Mouse (Mus musculus): ENCODE results near the gene Pla2g4b. TPM values are rescaled to one million over a fixed set of nuclear protein-coding genes. Genes with fewer than 3 reads are reported as not detected.

Gene Pla2g4b
- polyA plus RNA-seq, 1 experiment from 2014 or later, result 3.2 TPM

GRCm38 (mm10) chr2:120030380-120030779 is 2.8 kb upstream of the Pla2g4b start:
- peaks cover 13% of the 10 kb centered on the region for H3K4me1 ChIP-seq (ENCODE audit: control insufficient read depth, insufficient read depth, low read length)
- no peak overlapping the region for H3K9ac ChIP-seq (replicated peaks; ENCODE audit: low read depth, low read length)
- H3K27ac ChIP-seq (ENCODE audit: low read depth, low read length), result no peak overlapping the region
- no peak for ATAC-seq (ENCODE audit: low read depth)
- 95% methylated on average over 8 of the region's 8 CpGs for WGBS
- no peaks in the 10 kb centered on the region for H3K27me3 ChIP-seq (ENCODE audit: control insufficient read depth, insufficient read depth, low read length)
- no peak overlapping the region for H3K4me3 ChIP-seq (ENCODE audit: low read depth, low read length)
- no peaks in the 10 kb centered on the region for H3K9me3 ChIP-seq (ENCODE audit: control insufficient read depth, low read length)
- H3K36me3 ChIP-seq (ENCODE audit: control insufficient read depth, insufficient read depth, low read length), result peaks cover 31% of the 10 kb centered on the region
- H3K4me2 ChIP-seq (ENCODE audit: low read depth, low read length), result no peak overlapping the region

DNA sequence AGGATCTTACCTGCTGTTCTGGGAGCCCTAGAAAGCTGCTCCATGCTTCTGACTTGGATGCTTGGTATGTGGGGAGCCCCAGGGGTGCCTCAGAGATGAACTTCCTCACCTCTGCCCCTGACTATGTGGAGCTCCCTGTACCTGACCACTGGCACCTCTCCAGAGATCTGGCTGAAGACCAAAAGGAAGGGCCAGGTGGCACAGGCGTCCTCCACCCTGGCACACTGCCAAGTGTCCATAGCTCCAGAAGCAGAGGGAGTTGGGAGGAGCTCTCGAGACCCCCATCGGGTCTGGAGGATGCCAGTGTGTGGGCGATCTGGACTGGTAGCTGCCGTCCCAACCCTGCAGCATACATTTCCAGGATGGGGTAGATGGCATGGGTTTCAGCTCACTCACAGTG is 509 bp downstream of the Pla2g4b start:
- H3K9me3 ChIP-seq (ENCODE audit: control insufficient read depth, low read length), result no peaks in the 10 kb centered on the region
- ATAC-seq (ENCODE audit: low read depth), result no peak
- no peak overlapping the region for H3K4me2 ChIP-seq (ENCODE audit: low read depth, low read length)
- no peaks in the 10 kb centered on the region for H3K27me3 ChIP-seq (ENCODE audit: control insufficient read depth, insufficient read depth, low read length)
- peaks cover 51% of the 10 kb centered on the region for H3K36me3 ChIP-seq (ENCODE audit: control insufficient read depth, insufficient read depth, low read length)
- no peak overlapping the region for H3K9ac ChIP-seq (replicated peaks; ENCODE audit: low read depth, low read length)
- H3K4me1 ChIP-seq (ENCODE audit: control insufficient read depth, insufficient read depth, low read length), result no peaks in the 10 kb centered on the region
- 80% methylated on average over 5 of the region's 5 CpGs for WGBS
- H3K4me3 ChIP-seq (ENCODE audit: low read depth, low read length), result no peak overlapping the region
- no peak overlapping the region for H3K27ac ChIP-seq (ENCODE audit: low read depth, low read length)

- H3K9ac ChIP-seq (replicated peaks; ENCODE audit: low read depth, low read length), result no peak overlapping the region
- no peaks in the 10 kb centered on the region for H3K4me1 ChIP-seq (ENCODE audit: control insufficient read depth, insufficient read depth, low read length)
- no peak overlapping the region for H3K27ac ChIP-seq (ENCODE audit: low read depth, low read length)
- H3K36me3 ChIP-seq (ENCODE audit: control insufficient read depth, insufficient read depth, low read length), result peaks cover 51% of the 10 kb centered on the region
- ATAC-seq (ENCODE audit: low read depth), result no peak
- H3K9me3 ChIP-seq (ENCODE audit: control insufficient read depth, low read length), result no peaks in the 10 kb centered on the region
- H3K27me3 ChIP-seq (ENCODE audit: control insufficient read depth, insufficient read depth, low read length), result no peaks in the 10 kb centered on the region
- no peak overlapping the region for H3K4me2 ChIP-seq (ENCODE audit: low read depth, low read length)
- H3K4me3 ChIP-seq (ENCODE audit: low read depth, low read length), result no peak overlapping the region
- WGBS, result 91% methylated on average over 9 of the region's 9 CpGs
Measured at GRCm38 (mm10) chr2:120037744-120038143, 4.5 kb downstream of the Pla2g4b start.

- Histone ChIP-seq H3K4me3 (ENCODE audit: low read depth, low read length) (no peak overlapping the region), H3K4me1 (ENCODE audit: control insufficient read depth, insufficient read depth, low read length) (no peaks in the 10 kb centered on the region), H3K4me2 (ENCODE audit: low read depth, low read length) (no peak overlapping the region), H3K36me3 (ENCODE audit: control insufficient read depth, insufficient read depth, low read length) (peaks cover 42% of the 10 kb centered on the region), H3K9ac (replicated peaks; ENCODE audit: low read depth, low read length) (no peak overlapping the region), H3K27ac (ENCODE audit: low read depth, low read length) (no peak overlapping the region), H3K9me3 (ENCODE audit: control insufficient read depth, low read length) (no peaks in the 10 kb centered on the region), H3K27me3 (ENCODE audit: control insufficient read depth, insufficient read depth, low read length) (no peaks in the 10 kb centered on the region)
- 91% methylated on average over 5 of the region's 5 CpGs for WGBS
- ATAC-seq (ENCODE audit: low read depth), result no peak
Measured at GRCm38 (mm10) chr2:120040991-120041390, 7.8 kb downstream of the Pla2g4b start.

GRCm38 (mm10) chr2:120044101-120044603 is 10.9 kb downstream of the Pla2g4b start:
- WGBS, result 58% methylated on average over 4 of the region's 4 CpGs
- Histone ChIP-seq H3K4me2 (ENCODE audit: low read depth, low read length) (no peak overlapping the region), H3K27me3 (ENCODE audit: control insufficient read depth, insufficient read depth, low read length) (no peaks in the 10 kb centered on the region), H3K9me3 (ENCODE audit: control insufficient read depth, low read length) (no peaks in the 10 kb centered on the region), H3K4me1 (ENCODE audit: control insufficient read depth, insufficient read depth, low read length) (no peaks in the 10 kb centered on the region), H3K36me3 (ENCODE audit: control insufficient read depth, insufficient read depth, low read length) (peaks cover 19% of the 10 kb centered on the region), H3K4me3 (ENCODE audit: low read depth, low read length) (no peak overlapping the region), H3K9ac (replicated peaks; ENCODE audit: low read depth, low read length) (no peak overlapping the region), H3K27ac (ENCODE audit: low read depth, low read length) (no peak overlapping the region)
- ATAC-seq (ENCODE audit: low read depth), result no peak

DNA sequence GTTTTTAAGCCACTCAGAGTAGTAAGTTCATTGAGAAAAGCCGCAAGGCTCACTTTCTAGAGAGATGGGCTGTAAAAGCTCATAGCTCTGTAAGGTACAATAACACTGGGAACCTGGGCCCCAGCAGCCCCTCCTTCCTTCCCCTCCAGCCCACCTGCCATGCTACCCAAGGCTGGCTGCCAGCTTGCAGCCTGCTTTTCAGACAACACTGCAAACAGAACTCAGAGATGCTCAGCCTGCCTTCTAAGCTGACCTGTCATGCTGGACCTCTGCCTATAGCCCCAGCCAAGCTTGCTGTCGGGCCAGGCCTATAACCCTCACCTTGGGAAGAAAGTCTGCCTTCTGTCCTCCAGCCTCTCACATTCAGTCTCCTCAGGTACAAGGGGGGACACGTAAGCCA is 11.5 kb downstream of the Pla2g4b start:
- no peak overlapping the region for H3K4me3 ChIP-seq (ENCODE audit: low read depth, low read length)
- peaks cover 19% of the 10 kb centered on the region for H3K36me3 ChIP-seq (ENCODE audit: control insufficient read depth, insufficient read depth, low read length)
- H3K4me1 ChIP-seq (ENCODE audit: control insufficient read depth, insufficient read depth, low read length), result no peaks in the 10 kb centered on the region
- H3K4me2 ChIP-seq (ENCODE audit: low read depth, low read length), result no peak overlapping the region
- no peaks in the 10 kb centered on the region for H3K27me3 ChIP-seq (ENCODE audit: control insufficient read depth, insufficient read depth, low read length)
- H3K9ac ChIP-seq (replicated peaks; ENCODE audit: low read depth, low read length), result no peak overlapping the region
- H3K9me3 ChIP-seq (ENCODE audit: control insufficient read depth, low read length), result no peaks in the 10 kb centered on the region
- WGBS, result 69% methylated on average over 3 of the region's 3 CpGs
- ATAC-seq (ENCODE audit: low read depth), result no peak
- no peak overlapping the region for H3K27ac ChIP-seq (ENCODE audit: low read depth, low read length)

GRCm38 (mm10) chr2:120046486-120047310 is 13.5 kb downstream of the Pla2g4b start:
- Histone ChIP-seq H3K27ac (ENCODE audit: low read depth, low read length) (no peak overlapping the region), H3K4me1 (ENCODE audit: control insufficient read depth, insufficient read depth, low read length) (no peaks in the 10 kb centered on the region), H3K9me3 (ENCODE audit: control insufficient read depth, low read length) (no peaks in the 10 kb centered on the region), H3K9ac (replicated peaks; ENCODE audit: low read depth, low read length) (no peak overlapping the region), H3K36me3 (ENCODE audit: control insufficient read depth, insufficient read depth, low read length) (peaks cover 5% of the 10 kb centered on the region), H3K27me3 (ENCODE audit: control insufficient read depth, insufficient read depth, low read length) (no peaks in the 10 kb centered on the region), H3K4me2 (ENCODE audit: low read depth, low read length) (no peak overlapping the region), H3K4me3 (ENCODE audit: low read depth, low read length) (no peak overlapping the region)
- 72% methylated on average over 14 of the region's 14 CpGs for WGBS
- no peak for ATAC-seq (ENCODE audit: low read depth)

DNA sequence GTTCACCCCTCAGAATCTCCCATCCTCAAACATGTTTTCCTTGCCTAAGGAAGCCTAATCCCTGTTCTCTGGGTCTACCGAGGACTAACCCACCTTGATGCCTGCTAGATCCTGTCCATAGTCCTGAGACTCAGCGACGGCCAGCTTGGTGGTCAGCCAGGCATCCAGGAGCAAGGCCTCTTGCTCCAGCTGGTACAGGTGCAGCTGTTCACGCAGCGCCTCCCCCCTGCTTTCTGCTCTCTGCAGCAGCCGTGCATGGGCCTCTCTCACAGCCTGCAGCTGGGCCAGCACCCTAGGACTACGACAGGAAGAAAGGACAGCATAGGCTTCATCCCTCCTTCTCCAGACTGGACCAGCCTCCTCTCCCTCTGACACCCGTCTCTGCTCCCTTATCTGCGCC is 15.0 kb downstream of the Pla2g4b start:
- ATAC-seq (ENCODE audit: low read depth), result no peak
- no peaks in the 10 kb centered on the region for H3K9me3 ChIP-seq (ENCODE audit: control insufficient read depth, low read length)
- no peaks in the 10 kb centered on the region for H3K36me3 ChIP-seq (ENCODE audit: control insufficient read depth, insufficient read depth, low read length)
- no peak overlapping the region for H3K4me3 ChIP-seq (ENCODE audit: low read depth, low read length)
- H3K9ac ChIP-seq (replicated peaks; ENCODE audit: low read depth, low read length), result no peak overlapping the region
- no peaks in the 10 kb centered on the region for H3K27me3 ChIP-seq (ENCODE audit: control insufficient read depth, insufficient read depth, low read length)
- H3K27ac ChIP-seq (ENCODE audit: low read depth, low read length), result no peak overlapping the region
- H3K4me1 ChIP-seq (ENCODE audit: control insufficient read depth, insufficient read depth, low read length), result no peaks in the 10 kb centered on the region
- 87% methylated on average over 9 of the region's 9 CpGs for WGBS
- H3K4me2 ChIP-seq (ENCODE audit: low read depth, low read length), result no peak overlapping the region

GRCm38 (mm10) chr2:120049632-120050274 is 16.5 kb downstream of the Pla2g4b start:
- no peaks in the 10 kb centered on the region for H3K4me1 ChIP-seq (ENCODE audit: control insufficient read depth, insufficient read depth, low read length)
- H3K4me2 ChIP-seq (ENCODE audit: low read depth, low read length), result no peak overlapping the region
- H3K9me3 ChIP-seq (ENCODE audit: control insufficient read depth, low read length), result no peaks in the 10 kb centered on the region
- H3K27ac ChIP-seq (ENCODE audit: low read depth, low read length), result no peak overlapping the region
- WGBS, result 60% methylated on average over 10 of the region's 10 CpGs
- no peak overlapping the region for H3K4me3 ChIP-seq (ENCODE audit: low read depth, low read length)
- no peak overlapping the region for H3K9ac ChIP-seq (replicated peaks; ENCODE audit: low read depth, low read length)
- H3K36me3 ChIP-seq (ENCODE audit: control insufficient read depth, insufficient read depth, low read length), result no peaks in the 10 kb centered on the region
- no peak for ATAC-seq (ENCODE audit: low read depth)
- no peaks in the 10 kb centered on the region for H3K27me3 ChIP-seq (ENCODE audit: control insufficient read depth, insufficient read depth, low read length)

All from neural tube, embryonic 14.5 days (tissue).